Mouse (Mus musculus) liver, adult (tissue): ENCODE measurements around the gene Il17f.

Experiments used
- GATA4 ChIP-seq: IDR thresholded peaks from 2 replicates; pipeline ENCODE4 v1.6.1; 2014; ENCODE audit warnings: mild to moderate bottlenecking, low read length; ENCODE audit not compliant: insufficient replicate concordance

The Il17f gene

DNA sequence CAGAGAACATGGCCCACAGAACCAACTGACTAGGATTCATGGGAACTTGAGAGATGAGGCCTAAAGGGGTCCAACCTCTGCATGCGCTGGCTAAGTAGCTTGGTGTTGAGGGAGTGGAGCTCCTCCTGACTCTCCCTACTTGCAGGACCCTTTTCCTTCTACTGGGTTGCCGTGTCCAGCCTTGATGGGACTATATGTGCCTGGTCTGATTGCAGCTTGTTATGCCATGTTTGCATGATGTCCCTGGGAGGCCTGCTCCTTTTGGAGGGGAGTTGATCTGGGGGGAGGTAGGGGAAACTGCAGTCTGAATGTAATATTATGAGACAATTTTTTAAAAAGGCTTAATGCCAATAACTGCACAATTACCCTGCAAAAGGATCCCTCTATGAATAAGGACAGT is 10.9 kb upstream of the Il17f start:
- no peak for TF ChIP-seq GATA4

GRCm38 (mm10) chr1:20795178-20795577 is 4.8 kb upstream of the Il17f start:
- no peak for TF ChIP-seq GATA4

DNA sequence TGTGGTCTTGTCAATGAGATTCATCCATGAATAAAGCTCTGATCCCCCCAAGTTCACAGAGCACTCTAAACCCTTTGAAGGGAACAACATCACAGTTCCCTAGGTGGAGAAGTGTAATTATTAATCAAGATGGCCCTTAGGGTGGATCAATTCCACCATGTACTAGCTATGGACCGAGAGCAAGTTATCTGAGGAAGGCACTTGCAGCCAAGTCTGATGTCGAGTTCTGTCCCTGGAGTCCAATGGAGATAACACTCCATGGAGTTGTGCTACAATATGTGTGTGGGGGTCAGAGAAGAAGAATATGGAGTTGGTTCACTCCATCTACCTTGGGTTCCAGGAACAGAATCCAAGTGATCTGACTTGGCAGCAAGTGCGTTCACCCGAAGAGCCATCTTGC is 4.3 kb upstream of the Il17f start:
- no peak for TF ChIP-seq GATA4

DNA sequence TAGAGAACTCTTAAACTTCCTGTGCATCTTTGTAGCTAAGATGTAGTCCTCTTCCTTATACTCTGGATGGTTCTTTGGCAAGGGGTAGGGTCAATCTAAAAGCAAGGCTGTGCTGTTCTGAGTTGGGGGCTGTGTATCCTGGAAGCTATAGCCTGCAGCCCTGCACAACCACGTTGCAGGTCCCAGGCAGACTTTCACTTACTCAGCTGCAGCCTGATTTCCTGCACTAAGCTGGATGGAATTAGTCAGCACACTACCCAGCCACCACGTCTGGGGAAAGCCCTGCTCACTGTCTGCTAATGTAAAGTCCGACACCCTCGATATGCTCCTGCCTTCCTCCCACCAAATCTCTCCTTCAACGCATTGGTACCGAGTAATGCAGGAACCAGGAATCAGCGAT is 997 bp upstream of the Il17f start:
- TF ChIP-seq GATA4 = no peak

- TF ChIP-seq GATA4 = no peak
Measured at GRCm38 (mm10) chr1:20788419-20788818, 2.0 kb downstream of the Il17f start.

GRCm38 (mm10) chr1:20787046-20787445 is 3.4 kb downstream of the Il17f start:
- TF ChIP-seq GATA4 = no peak

DNA sequence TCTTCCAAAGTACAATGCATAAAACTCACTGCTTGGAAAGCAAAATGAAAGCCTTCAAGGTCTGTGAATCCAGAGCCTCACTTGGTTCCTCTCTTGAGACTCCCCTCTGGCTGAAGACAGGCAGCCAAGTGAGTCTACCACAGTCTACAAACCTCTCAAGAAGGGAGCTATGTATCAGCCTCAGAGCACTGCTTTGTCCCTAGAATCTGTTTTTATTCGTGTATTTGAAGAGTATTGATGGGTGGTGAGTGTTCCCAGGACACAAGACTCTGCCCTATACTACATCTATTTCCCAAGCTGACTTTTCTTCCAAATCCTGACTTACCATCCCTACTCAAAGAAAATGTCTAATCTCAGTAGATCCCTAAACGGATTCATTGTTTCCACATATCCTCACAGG is 12.1 kb downstream of the Il17f start:
- TF ChIP-seq GATA4 = no peak

GRCm38 (mm10) chr1:20766526-20766925 is 23.9 kb downstream of the Il17f start:
- no peak for TF ChIP-seq GATA4

GRCm38 (mm10) chr1:20761411-20761810 is 29.0 kb downstream of the Il17f start:
- no peak for TF ChIP-seq GATA4

DNA sequence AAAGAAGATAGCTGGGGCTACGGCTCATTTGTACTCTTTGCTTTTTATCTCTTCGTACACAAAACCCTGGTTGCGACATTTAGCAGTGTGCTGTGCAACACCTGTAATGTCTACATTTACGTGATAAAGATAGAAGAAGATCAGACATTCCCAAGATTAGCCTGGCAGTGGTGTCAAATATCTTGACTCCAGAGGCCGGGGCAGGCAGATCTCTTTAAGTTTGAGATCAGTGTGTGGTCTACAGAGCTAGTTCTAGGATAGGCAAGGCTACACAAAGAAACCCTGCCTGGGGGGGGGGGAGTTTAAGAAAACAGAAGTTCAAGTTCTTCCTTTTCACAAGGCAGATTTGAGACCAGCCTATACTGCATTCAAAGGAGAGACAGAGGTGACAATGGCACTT is 30.1 kb downstream of the Il17f start:
- TF ChIP-seq GATA4 = no peak

- TF ChIP-seq GATA4 = no peak
Measured at GRCm38 (mm10) chr1:20759799-20760198, 30.6 kb downstream of the Il17f start.

- TF ChIP-seq GATA4 = no peak
Measured at GRCm38 (mm10) chr1:20757586-20757985, 32.8 kb downstream of the Il17f start.

- no peak for TF ChIP-seq GATA4
Measured at GRCm38 (mm10) chr1:20754439-20754838, 36.0 kb downstream of the Il17f start.

DNA sequence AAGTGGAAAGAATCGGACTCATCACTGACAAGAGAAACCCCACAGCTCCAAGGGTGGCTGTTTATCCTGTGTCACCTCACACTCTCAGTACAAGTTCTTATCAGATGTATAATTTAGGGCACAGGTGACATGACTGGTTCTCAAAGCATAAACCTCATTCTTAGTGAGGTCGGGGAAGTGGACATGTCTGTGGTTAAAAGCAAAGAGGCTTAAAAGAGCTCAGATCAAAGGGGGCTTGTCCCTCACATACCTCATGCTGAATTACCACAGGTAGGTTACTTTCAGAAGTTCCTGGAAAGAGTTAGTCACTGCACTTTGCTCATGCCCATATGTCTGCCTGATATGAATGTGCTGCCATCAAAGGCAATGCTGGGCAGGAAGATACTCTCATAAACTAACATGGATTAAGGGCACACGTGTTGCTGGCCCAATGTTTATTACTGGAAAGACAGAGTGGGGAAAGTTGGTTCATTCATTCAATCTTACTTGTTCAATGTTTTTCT is 49.9 kb downstream of the Il17f start:
- TF ChIP-seq GATA4 = no peak

- TF ChIP-seq GATA4 = no peak
Measured at GRCm38 (mm10) chr1:20738483-20738882, 51.9 kb downstream of the Il17f start.

DNA sequence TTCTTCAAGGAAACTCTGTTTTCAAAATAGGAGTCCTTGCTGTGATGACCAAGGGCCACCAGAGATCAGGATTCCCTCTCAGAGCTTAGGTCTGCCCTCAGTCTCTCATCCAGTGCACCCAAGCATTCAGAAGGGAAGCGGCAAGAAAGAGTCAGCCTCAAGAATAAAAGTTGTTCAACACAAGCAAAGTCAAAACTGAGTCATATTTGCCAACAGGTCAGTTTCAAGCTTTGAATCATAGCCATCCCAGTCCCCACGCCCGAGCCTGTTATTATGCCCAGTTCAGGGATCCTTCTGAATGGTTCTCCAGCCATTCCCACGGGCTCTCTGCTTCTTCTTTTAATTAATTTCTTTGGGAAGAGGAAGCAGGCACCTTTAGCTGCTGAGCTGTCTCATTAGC is 53.8 kb downstream of the Il17f start:
- no peak for TF ChIP-seq GATA4

DNA sequence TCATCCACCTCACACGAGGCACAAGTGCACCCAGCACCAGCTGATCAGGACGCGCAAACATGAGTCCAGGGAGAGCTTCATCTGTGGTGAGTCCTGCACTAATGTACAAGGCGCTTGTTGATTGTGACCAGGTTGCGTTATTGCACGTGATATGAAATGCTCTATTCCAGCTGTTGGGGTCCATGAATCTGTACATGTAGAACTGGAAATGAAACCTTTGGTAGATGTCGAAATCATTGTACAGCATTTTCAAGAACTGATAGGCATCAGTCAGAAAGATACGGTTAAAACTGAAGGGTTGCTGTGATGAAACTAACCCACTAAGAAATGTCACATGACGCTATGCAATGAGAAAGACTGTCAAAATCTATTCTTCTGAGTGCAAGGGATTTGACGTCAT is 59.5 kb downstream of the Il17f start, which contains the start of gene Il17a:
Il17a (plus strand) TSS at position 3 of the 400 bp plus-strand sequence.
- TF ChIP-seq GATA4 = no peak
